Mouse (Mus musculus): ENCODE data around the gene Rhoa.

DNA sequence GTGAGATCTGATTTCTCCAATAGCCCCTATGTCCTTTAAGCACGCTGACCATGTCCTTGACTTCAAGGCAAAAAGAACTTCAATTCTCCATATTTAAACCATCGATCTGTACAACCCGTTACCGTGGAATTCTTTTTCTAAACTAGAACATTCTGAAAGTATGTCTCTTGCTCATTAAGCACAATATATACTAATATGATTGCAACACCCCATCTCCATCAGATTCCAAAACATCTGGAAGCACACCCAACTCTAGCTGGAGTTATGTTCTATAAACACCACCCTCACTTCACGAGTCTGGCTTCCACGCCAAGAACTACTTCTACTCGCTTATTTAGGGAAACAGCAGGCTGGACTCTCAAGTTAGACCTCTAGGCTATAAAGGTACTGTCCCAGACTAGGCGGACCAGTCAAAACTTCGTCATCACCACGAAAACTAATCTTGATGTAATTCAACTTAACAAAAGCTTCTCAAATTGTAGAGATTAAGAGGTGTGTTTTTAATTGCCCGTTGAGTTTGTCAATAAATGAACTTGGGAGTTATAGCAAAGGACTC, 43.4 kb upstream of the Rhoa start:
- TF ChIP-seq CTCF (IDR thresholded peaks at IDR 0.05; ENCODE audit: low read depth, low read length) = no peak
- no peak for TF ChIP-seq EP300 (IDR thresholded peaks at IDR 0.05; ENCODE audit: insufficient read depth, low read depth, low read length)

All from ES-Bruce4 (cell line).